Mouse (Mus musculus): ENCODE results near the gene Mis18bp1.
"Not testable (repeated sequence)": the region's sequence is repeated elsewhere in the genome, so short reads cannot be mapped to it uniquely, and the experiment has no call there.

Gene Mis18bp1

GRCm38 (mm10) chr12:65172021-65172951 lies at the start of gene Mis18bp1:
Mis18bp1 (minus strand) TSS chr12:65172604.
- DNase-seq, result peak; percentile 92

GRCm38 (mm10) chr12:65216404-65216840 lies 44.0 kb upstream of the Mis18bp1 start:
- DNase-seq, result no peak

DNA sequence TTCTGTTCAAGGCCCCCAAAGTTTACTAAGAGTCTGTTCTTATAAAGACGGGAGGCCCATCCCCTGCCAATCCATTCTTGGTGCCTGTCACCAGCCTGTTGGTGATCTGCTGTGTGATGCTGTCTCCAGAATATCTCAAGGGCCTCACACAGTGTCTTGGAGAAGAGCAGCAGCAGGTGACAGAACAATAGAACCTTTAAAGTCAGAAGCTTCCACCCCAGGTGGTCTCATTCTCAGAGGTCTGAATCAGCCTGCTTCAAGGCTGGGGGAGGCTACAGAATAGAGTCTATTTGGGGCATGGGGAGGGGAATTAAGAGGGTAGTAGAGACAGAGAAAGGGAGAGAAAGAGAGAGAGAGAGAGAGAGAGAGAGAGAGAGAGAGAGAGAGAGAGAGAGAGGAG lies 34.0 kb upstream of the Mis18bp1 start:
- no peak for DNase-seq

DNA sequence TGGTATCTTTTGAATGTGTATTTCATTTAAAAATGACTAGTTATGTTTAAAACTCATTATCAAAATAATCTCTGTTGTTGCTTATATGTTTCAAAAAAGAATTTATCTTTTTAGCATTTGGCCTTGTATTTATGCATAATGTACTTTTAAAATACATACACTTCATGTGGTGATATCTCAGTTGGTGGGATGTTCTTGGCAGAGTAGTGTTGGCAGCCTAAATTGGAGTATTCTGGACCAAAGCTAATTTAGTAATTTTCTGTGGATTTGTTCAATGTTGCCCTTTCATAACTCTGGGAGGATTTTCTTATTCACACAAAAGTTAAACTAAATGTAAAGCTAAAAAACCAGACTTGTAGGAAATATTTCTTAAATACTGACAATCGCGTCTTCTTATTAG lies 29.4 kb upstream of the Mis18bp1 start:
- DNase-seq, result no peak

GRCm38 (mm10) chr12:65194003-65194530 lies 21.7 kb upstream of the Mis18bp1 start:
- no peak for DNase-seq

- no peak for DNase-seq
These were observed 16.8 kb upstream of the Mis18bp1 start for GRCm38 (mm10) chr12:65189213-65189612.

- DNase-seq, result no peak
These were observed 15.0 kb upstream of the Mis18bp1 start for GRCm38 (mm10) chr12:65187365-65187764.

GRCm38 (mm10) chr12:65173736-65174135 lies 1.3 kb upstream of the Mis18bp1 start:
- no peak for DNase-seq

DNA sequence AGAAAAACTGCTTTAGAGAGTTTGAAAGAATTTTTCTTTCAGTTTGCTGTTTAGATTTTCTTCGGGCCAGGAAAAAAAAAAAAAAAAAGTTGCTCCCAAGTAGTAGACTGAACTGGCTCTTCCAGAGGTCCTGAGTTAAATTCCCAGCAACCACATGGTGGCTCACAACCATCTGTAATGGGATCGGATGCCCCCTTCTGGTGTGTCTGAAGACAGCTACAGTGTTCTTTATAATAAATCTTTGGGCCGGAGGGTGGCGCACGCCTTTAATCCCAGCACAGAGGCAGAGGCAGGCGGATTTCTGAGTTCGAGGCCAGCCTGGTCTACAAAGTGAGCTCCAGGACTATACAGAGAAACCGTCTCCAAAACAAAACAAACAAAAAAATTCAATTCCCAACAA lies 555 bp upstream of the Mis18bp1 start:
- DNase-seq, result peak; percentile 52

DNA sequence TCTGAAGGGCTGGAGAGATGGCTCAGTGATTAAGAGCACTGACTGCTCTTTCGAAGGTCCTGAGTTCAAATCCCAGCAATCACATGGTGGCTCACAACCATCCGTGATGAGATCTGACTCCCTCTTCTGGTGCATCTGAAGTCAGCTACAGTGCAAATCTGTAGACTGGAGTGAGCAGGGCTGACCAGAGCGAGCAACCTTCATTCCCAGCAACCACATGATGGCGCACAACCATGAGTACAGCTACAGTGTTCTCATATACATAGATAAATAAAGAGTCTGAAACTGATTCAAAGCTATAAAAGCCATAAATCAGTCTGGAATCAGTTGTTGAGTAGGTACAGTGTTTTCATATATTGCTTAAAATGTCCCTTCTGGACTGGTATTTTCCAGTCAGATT lies 36.3 kb downstream of the Mis18bp1 start:
- not testable (repeated sequence) for DNase-seq

- DNase-seq, result no peak
These were observed 53.0 kb downstream of the Mis18bp1 start for GRCm38 (mm10) chr12:65119451-65119850.

- DNase-seq, result no peak
These were observed 53.4 kb downstream of the Mis18bp1 start for GRCm38 (mm10) chr12:65118968-65119367.

- DNase-seq, result not testable (repeated sequence)
These were observed 57.4 kb downstream of the Mis18bp1 start for GRCm38 (mm10) chr12:65114978-65115377.

GRCm38 (mm10) chr12:65113925-65114324 lies 58.5 kb downstream of the Mis18bp1 start:
- no peak for DNase-seq

DNA sequence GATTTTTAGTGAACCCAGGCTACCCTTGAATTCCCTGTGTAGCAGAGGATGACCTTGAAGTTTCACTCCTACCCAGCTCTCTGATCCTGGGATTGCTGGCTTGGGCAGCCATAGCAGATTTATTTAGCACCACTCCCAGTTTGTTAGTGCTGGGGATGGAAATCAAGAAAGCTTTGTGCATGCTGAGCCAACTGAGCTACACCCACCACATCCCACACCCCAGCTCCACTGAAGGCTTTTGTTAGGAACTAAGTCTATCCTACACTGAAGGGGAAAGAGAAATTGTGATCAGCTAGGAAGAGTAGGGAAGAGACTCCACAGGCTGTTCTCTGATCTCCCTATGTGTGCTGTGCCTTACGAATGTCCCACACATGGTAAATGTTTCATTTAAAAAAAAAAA lies 59.6 kb downstream of the Mis18bp1 start:
- DNase-seq, result no peak

GRCm38 (mm10) chr12:65111503-65111902 lies 60.9 kb downstream of the Mis18bp1 start:
- no peak for DNase-seq

DNA sequence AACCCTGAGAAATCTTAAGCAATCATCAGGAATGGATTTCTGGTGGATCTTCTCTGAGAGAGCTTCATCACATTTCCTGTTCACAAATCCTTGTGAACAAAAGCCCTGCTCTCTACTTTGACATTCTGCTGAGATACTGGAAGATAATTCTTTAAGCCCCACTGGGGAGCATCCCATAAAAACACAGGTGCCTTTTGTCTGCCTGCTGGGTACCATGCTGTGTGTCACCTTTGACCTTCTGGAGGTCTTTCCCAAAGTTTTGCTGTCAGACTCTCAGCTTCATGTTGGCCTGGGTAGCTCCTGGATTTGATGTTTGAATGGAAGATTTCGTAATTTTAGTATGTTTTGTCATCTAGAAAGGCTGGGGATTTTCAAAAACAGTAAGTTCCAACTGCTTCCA lies 63.7 kb downstream of the Mis18bp1 start:
- DNase-seq, result no peak

All from cerebellum, adult 8-10 months (tissue).